Mouse (Mus musculus) stomach, embryonic 15.5 days (tissue): ENCODE data around the gene Fermt2. TPM values are rescaled to one million over a fixed set of nuclear protein-coding genes. Genes with fewer than 3 reads are reported as not detected.
"Not testable (repeated sequence)": the region's sequence is repeated elsewhere in the genome, so short reads cannot be mapped to it uniquely, and the experiment has no call there.

ENCODE experiments used
- ATAC-seq: fragments of 200-750 bp; cut with Nextera tagmentation; 2 replicates; pipeline ENCODE4 v1.8.0; 2017; ENCODE audit warnings: low read depth, moderate number of reproducible peaks, moderate TSS enrichment; ENCODE audit not compliant: insufficient read depth, low FRiP score
- H3K27ac ChIP-seq: fragments of 300-500 bp; sonication (generic); 2 replicates; pipeline ENCODE4 v1.5.1; 2015; ENCODE audit warnings: mild to moderate bottlenecking, inconsistent platforms
- H3K27me3 ChIP-seq: fragments of 300-500 bp; sonication (generic); replicated peaks from 2 replicates; pipeline ENCODE4 v1.6.1; 2015; ENCODE audit warnings: inconsistent platforms
- H3K36me3 ChIP-seq: fragments of 300-500 bp; sonication (generic); 2 replicates; pipeline ENCODE4 v1.6.1; 2015; ENCODE audit warnings: inconsistent platforms
- H3K4me1 ChIP-seq: fragments of 300-500 bp; sonication (generic); 2 replicates; pipeline ENCODE4 v1.6.1; 2015; ENCODE audit warnings: inconsistent platforms
- H3K4me2 ChIP-seq: fragments of 300-500 bp; sonication (generic); 2 replicates; pipeline ENCODE4 v1.6.1; 2015; ENCODE audit warnings: mild to moderate bottlenecking, inconsistent platforms
- H3K4me3 ChIP-seq: fragments of 300-500 bp; sonication (generic); replicated peaks from 2 replicates; pipeline ENCODE4 v1.5.1; 2015; ENCODE audit warnings: inconsistent platforms
- H3K9ac ChIP-seq: fragments of 300-500 bp; sonication (generic); 2 replicates; pipeline ENCODE4 v1.6.1; 2015; ENCODE audit warnings: inconsistent platforms
- H3K9me3 ChIP-seq: fragments of 300-500 bp; sonication (generic); 2 replicates; pipeline ENCODE4 v1.6.1; 2016; ENCODE audit warnings: inconsistent platforms
- WGBS: fragments of 180-500 bp; shearing (Covaris S2); methylation state at CpG from one replicate; pipeline ENCODE4 v1.1.7; 2015; 5-methylcytosine and 5-hydroxymethylcytosine counted together
- polyA plus RNA-seq: library from polyadenylated mRNA; unstranded; fragments of >200 nt; fragmentation: Nextera tagmentation; extraction: Ambion mirVana; gene quantifications from 2 replicates; pipeline ENCODE4 v1.2.1, GENCODE M21; 2015

Fermt2 gene
- polyA plus RNA-seq, 1 experiment from 2014 or later: 200 TPM

GRCm38 (mm10) chr14:45478977-45479806 lies 50.7 kb downstream of the Fermt2 start:
- Histone ChIP-seq H3K9ac (no peak overlapping the region), H3K27ac (peak overlapping the region; percentile 21; the same call in 1 of the 2 replicates), H3K4me2 (no peak overlapping the region), H3K9me3 (no peaks in the 10 kb centered on the region), H3K27me3 (no peaks in the 10 kb centered on the region), H3K4me1 (0 out of 2 replicates have a peak, but pooled peaks cover 4% of the 10 kb centered on the region), H3K4me3 (no peak overlapping the region), H3K36me3 (peaks cover 10% of the 10 kb centered on the region; the same call in 1 of the 2 replicates)
- no peak for ATAC-seq
- WGBS: 48% methylated on average over 9 of the region's 9 CpGs

- Histone ChIP-seq H3K4me3 (no peak overlapping the region), H3K36me3 (peaks cover 12% of the 10 kb centered on the region; the same call in 1 of the 2 replicates), H3K27me3 (no peaks in the 10 kb centered on the region), H3K9ac (no peak overlapping the region), H3K4me2 (no peak overlapping the region), H3K9me3 (no peaks in the 10 kb centered on the region), H3K4me1 (0 out of 2 replicates have a peak, but pooled peaks cover 4% of the 10 kb centered on the region), H3K27ac (no peak overlapping the region)
- WGBS: 36% methylated on average over 3 of the region's 3 CpGs
- no peak for ATAC-seq
Observed at GRCm38 (mm10) chr14:45478515-45478914, 51.4 kb downstream of the Fermt2 start.

GRCm38 (mm10) chr14:45477651-45478050 lies 52.3 kb downstream of the Fermt2 start:
- H3K27ac ChIP-seq: no peak overlapping the region
- no peak overlapping the region for H3K4me2 ChIP-seq
- ATAC-seq: no peak

GRCm38 (mm10) chr14:45476990-45477389 lies 52.9 kb downstream of the Fermt2 start:
- H3K9me3 ChIP-seq: no peaks in the 10 kb centered on the region
- H3K4me1 ChIP-seq: 0 out of 2 replicates have a peak, but pooled peaks cover 4% of the 10 kb centered on the region
- H3K4me2 ChIP-seq: no peak overlapping the region
- no peak overlapping the region for H3K27ac ChIP-seq
- peaks cover 13% of the 10 kb centered on the region; the same call in 1 of the 2 replicates for H3K36me3 ChIP-seq
- ATAC-seq: no peak
- no peaks in the 10 kb centered on the region for H3K27me3 ChIP-seq
- 77% methylated on average over 7 of the region's 7 CpGs for WGBS
- no peak overlapping the region for H3K9ac ChIP-seq
- H3K4me3 ChIP-seq: no peak overlapping the region

More at GRCm38 (mm10) chr14:45477651-45478050, 52.3 kb downstream of the Fermt2 start:
- no peaks in the 10 kb centered on the region for H3K27me3 ChIP-seq
- no peaks in the 10 kb centered on the region for H3K9me3 ChIP-seq
- H3K4me3 ChIP-seq: no peak overlapping the region
- H3K36me3 ChIP-seq: peaks cover 16% of the 10 kb centered on the region; the same call in 1 of the 2 replicates
- no peak overlapping the region for H3K9ac ChIP-seq
- 0 out of 2 replicates have a peak, but pooled peaks cover 4% of the 10 kb centered on the region for H3K4me1 ChIP-seq
- 27% methylated on average over 8 of the region's 8 CpGs for WGBS

GRCm38 (mm10) chr14:45472536-45472935 lies 57.4 kb downstream of the Fermt2 start:
- H3K4me2 ChIP-seq: no peak overlapping the region
- no peaks in the 10 kb centered on the region for H3K4me1 ChIP-seq
- 86% methylated on average over 10 of the region's 10 CpGs for WGBS
- H3K4me3 ChIP-seq: no peak overlapping the region
- H3K27me3 ChIP-seq: no peaks in the 10 kb centered on the region
- no peak overlapping the region for H3K27ac ChIP-seq
- H3K36me3 ChIP-seq: peaks cover 32% of the 10 kb centered on the region; the same call in 1 of the 2 replicates
- no peaks in the 10 kb centered on the region for H3K9me3 ChIP-seq
- no peak overlapping the region for H3K9ac ChIP-seq
- no peak for ATAC-seq

- 90% methylated on average over 8 of the region's 8 CpGs for WGBS
- Histone ChIP-seq H3K9me3 (no peaks in the 10 kb centered on the region), H3K4me1 (0 out of 2 replicates have a peak, but pooled peaks cover 3% of the 10 kb centered on the region), H3K4me2 (no peak overlapping the region), H3K27me3 (no peaks in the 10 kb centered on the region), H3K36me3 (peaks cover 51% of the 10 kb centered on the region; the same call in 1 of the 2 replicates), H3K27ac (no peak overlapping the region), H3K4me3 (no peak overlapping the region), H3K9ac (no peak overlapping the region)
- no peak for ATAC-seq
Observed at GRCm38 (mm10) chr14:45469446-45469845, 60.5 kb downstream of the Fermt2 start.

GRCm38 (mm10) chr14:45466371-45466770 lies 63.5 kb downstream of the Fermt2 start:
- not testable (repeated sequence) for ATAC-seq, H3K27ac ChIP-seq, H3K9ac ChIP-seq, H3K27me3 ChIP-seq, H3K4me2 ChIP-seq, H3K9me3 ChIP-seq, H3K4me3 ChIP-seq
- Histone ChIP-seq H3K4me1 (peaks cover 13% of the 10 kb centered on the region; the same call in 1 of the 2 replicates), H3K36me3 (peaks cover 55% of the 10 kb centered on the region; the same call in 1 of the 2 replicates)
- 89% methylated on average over 8 of the region's 8 CpGs for WGBS

- no peak overlapping the region for H3K4me3 ChIP-seq
- ATAC-seq: no peak
- H3K4me1 ChIP-seq: peaks cover 13% of the 10 kb centered on the region; the same call in 1 of the 2 replicates
- no peak overlapping the region for H3K9ac ChIP-seq
- H3K36me3 ChIP-seq: peaks cover 44% of the 10 kb centered on the region; the same call in 1 of the 2 replicates
- H3K9me3 ChIP-seq: no peaks in the 10 kb centered on the region
- no peak overlapping the region for H3K4me2 ChIP-seq
- 65% methylated on average over 19 of the region's 19 CpGs for WGBS
- peak overlapping the region; percentile 42 for H3K27ac ChIP-seq
- H3K27me3 ChIP-seq: no peaks in the 10 kb centered on the region
Observed at GRCm38 (mm10) chr14:45464036-45465035, 65.6 kb downstream of the Fermt2 start.

GRCm38 (mm10) chr14:45463599-45463998 lies 66.3 kb downstream of the Fermt2 start:
- H3K4me1 ChIP-seq: peaks cover 13% of the 10 kb centered on the region; the same call in 1 of the 2 replicates
- no peak overlapping the region for H3K4me3 ChIP-seq
- 10% methylated on average over 10 of the region's 10 CpGs for WGBS
- peak overlapping the region; percentile 42 for H3K27ac ChIP-seq
- H3K9me3 ChIP-seq: no peaks in the 10 kb centered on the region
- peak; percentile 81; the same call in 1 of the 2 replicates for ATAC-seq
- no peaks in the 10 kb centered on the region for H3K27me3 ChIP-seq
- H3K4me2 ChIP-seq: no peak overlapping the region
- H3K9ac ChIP-seq: no peak overlapping the region
- peaks cover 42% of the 10 kb centered on the region; the same call in 1 of the 2 replicates for H3K36me3 ChIP-seq

GRCm38 (mm10) chr14:45462875-45463475 lies 66.9 kb downstream of the Fermt2 start:
- Histone ChIP-seq H3K4me3 (no peak overlapping the region), H3K4me2 (no peak overlapping the region), H3K9ac (no peak overlapping the region), H3K4me1 (peaks cover 13% of the 10 kb centered on the region; the same call in 1 of the 2 replicates), H3K27me3 (no peaks in the 10 kb centered on the region), H3K27ac (peak overlapping the region; percentile 42; the same call in 1 of the 2 replicates), H3K9me3 (no peaks in the 10 kb centered on the region), H3K36me3 (peaks cover 46% of the 10 kb centered on the region; the same call in 1 of the 2 replicates)
- ATAC-seq: no peak
- 72% methylated on average over 10 of the region's 10 CpGs for WGBS

- H3K4me1 ChIP-seq: peaks cover 13% of the 10 kb centered on the region; the same call in 1 of the 2 replicates
- H3K9me3 ChIP-seq: no peaks in the 10 kb centered on the region
- no peaks in the 10 kb centered on the region for H3K27me3 ChIP-seq
- H3K4me3 ChIP-seq: no peak overlapping the region
- no peak overlapping the region for H3K9ac ChIP-seq
- no peak overlapping the region for H3K27ac ChIP-seq
- peaks cover 40% of the 10 kb centered on the region; the same call in 1 of the 2 replicates for H3K36me3 ChIP-seq
- no peak overlapping the region for H3K4me2 ChIP-seq
- no peak for ATAC-seq
- WGBS: 70% methylated on average over 6 of the region's 6 CpGs
Observed at GRCm38 (mm10) chr14:45462374-45462773, 67.5 kb downstream of the Fermt2 start.
